Mouse (Mus musculus): ENCODE results near the gene R3hcc1l. TPM values are rescaled to one million over a fixed set of nuclear protein-coding genes. Genes with fewer than 3 reads are reported as not detected.

Gene R3hcc1l
- polyA plus RNA-seq, 2 experiments, result 7.8 to 12.2 TPM

GRCm38 (mm10) chr19:42510276-42511171, 8.0 kb upstream of the R3hcc1l start:
- Histone ChIP-seq H3K27ac (no peak overlapping the region), H3K4me1 (replicated peaks; ENCODE audit: control insufficient read depth in 2 of 2, insufficient read depth in 2 of 2, low read length in 1 of 2) (no peaks in the 10 kb centered on the region; a peak in 1 of 4 replicates), H3K4me2 (ENCODE audit: low read depth) (no peak overlapping the region), H3K36me3 (replicated peaks; ENCODE audit: control insufficient read depth, insufficient read depth, low read depth) (no peaks in the 10 kb centered on the region), H3K4me3 (ENCODE audit: insufficient read depth in 1 of 2, low read depth in 2 of 2, low read length in 2 of 2) (no peak overlapping the region), H3K9ac (replicated peaks) (no peak overlapping the region), H3K27me3 (ENCODE audit: control insufficient read depth, insufficient read depth, low read length) (no peaks in the 10 kb centered on the region), H3K9me3 (ENCODE audit: control insufficient read depth, low read length) (no peaks in the 10 kb centered on the region)
- peak; percentile 57 for ATAC-seq (ENCODE audit: insufficient read depth)
- DNase-seq (ENCODE audit: low read depth in 3 of 3, low spot score in 3 of 3), result no peak
- TF ChIP-seq EP300 (IDR thresholded peaks at IDR 0.05; ENCODE audit: low read depth) (no peak), CTCF (IDR thresholded peaks at IDR 0.05; ENCODE audit: low read depth) (0 out of 2 replicates have a peak, but pooled peaks have one; percentile 20)
- WGBS (ENCODE audit: insufficient replicate concordance), result 37% methylated on average over 16 of the region's 16 CpGs

GRCm38 (mm10) chr19:42515656-42516055, 2.9 kb upstream of the R3hcc1l start:
- no peaks in the 10 kb centered on the region for H3K27me3 ChIP-seq (ENCODE audit: control insufficient read depth, insufficient read depth, low read length)
- no peak for ATAC-seq (ENCODE audit: insufficient read depth)
- H3K36me3 ChIP-seq (replicated peaks; ENCODE audit: control insufficient read depth, insufficient read depth, low read depth), result no peaks in the 10 kb centered on the region
- H3K9ac ChIP-seq (replicated peaks), result no peak overlapping the region
- TF ChIP-seq CTCF (IDR thresholded peaks at IDR 0.05; ENCODE audit: low read depth) (no peak), EP300 (IDR thresholded peaks at IDR 0.05; ENCODE audit: low read depth) (no peak)
- DNase-seq (ENCODE audit: low read depth in 3 of 3, low spot score in 3 of 3), result no peak
- no peaks in the 10 kb centered on the region for H3K9me3 ChIP-seq (ENCODE audit: control insufficient read depth, low read length)
- no peak overlapping the region for H3K4me2 ChIP-seq (ENCODE audit: low read depth)
- no peak overlapping the region for H3K4me3 ChIP-seq (ENCODE audit: insufficient read depth in 1 of 2, low read depth in 2 of 2, low read length in 2 of 2)
- peaks cover 6 to 14% of the 10 kb centered on the region in 2 experiments; a peak in 3 of 4 replicates for H3K4me1 ChIP-seq (replicated peaks; ENCODE audit: control insufficient read depth in 2 of 2, insufficient read depth in 2 of 2, low read length in 1 of 2)
- whole genome bisulfite sequencing (ENCODE audit: insufficient replicate concordance), result 85% methylated on average over 8 of the region's 8 CpGs
- no peak overlapping the region for H3K27ac ChIP-seq

GRCm38 (mm10) chr19:42516121-42516520, 2.4 kb upstream of the R3hcc1l start:
- no peaks in the 10 kb centered on the region for H3K9me3 ChIP-seq (ENCODE audit: control insufficient read depth, low read length)
- no peak for DNase-seq (ENCODE audit: low read depth in 3 of 3, low spot score in 3 of 3)
- 74% methylated on average over 8 of the region's 8 CpGs for WGBS (ENCODE audit: insufficient replicate concordance)
- no peak overlapping the region for H3K4me2 ChIP-seq (ENCODE audit: low read depth)
- TF ChIP-seq EP300 (IDR thresholded peaks at IDR 0.05; ENCODE audit: low read depth) (no peak), CTCF (IDR thresholded peaks at IDR 0.05; ENCODE audit: low read depth) (no peak)
- H3K27me3 ChIP-seq (ENCODE audit: control insufficient read depth, insufficient read depth, low read length), result no peaks in the 10 kb centered on the region
- no peak overlapping the region for H3K4me3 ChIP-seq (ENCODE audit: insufficient read depth in 1 of 2, low read depth in 2 of 2, low read length in 2 of 2)
- no peak overlapping the region for H3K9ac ChIP-seq (replicated peaks)
- no peak for ATAC-seq (ENCODE audit: insufficient read depth)
- peaks cover 6 to 15% of the 10 kb centered on the region in 2 experiments; a peak in 3 of 4 replicates for H3K4me1 ChIP-seq (replicated peaks; ENCODE audit: control insufficient read depth in 2 of 2, insufficient read depth in 2 of 2, low read length in 1 of 2)
- H3K27ac ChIP-seq, result no peak overlapping the region
- H3K36me3 ChIP-seq (replicated peaks; ENCODE audit: control insufficient read depth, insufficient read depth, low read depth), result no peaks in the 10 kb centered on the region

- TF ChIP-seq EP300 (IDR thresholded peaks at IDR 0.05; ENCODE audit: low read depth) (no peak), CTCF (IDR thresholded peaks at IDR 0.05; ENCODE audit: low read depth) (no peak)
- H3K9ac ChIP-seq (replicated peaks), result no peak overlapping the region; the same call in 1 of the 2 replicates
- peaks cover 6 to 18% of the 10 kb centered on the region in 2 experiments; a peak in 3 of 4 replicates for H3K4me1 ChIP-seq (replicated peaks; ENCODE audit: control insufficient read depth in 2 of 2, insufficient read depth in 2 of 2, low read length in 1 of 2)
- peak overlapping the region; percentile 72 to 98 for H3K4me3 ChIP-seq (ENCODE audit: insufficient read depth in 1 of 2, low read depth in 2 of 2, low read length in 2 of 2)
- ATAC-seq (ENCODE audit: insufficient read depth) (no peak), DNase-seq (ENCODE audit: low read depth in 3 of 3, low spot score in 3 of 3) (no peak)
- H3K4me2 ChIP-seq (ENCODE audit: low read depth), result peak overlapping the region; percentile 77
- 17% methylated on average over 24 of the region's 24 CpGs for WGBS (ENCODE audit: insufficient replicate concordance)
- no peaks in the 10 kb centered on the region for H3K9me3 ChIP-seq (ENCODE audit: control insufficient read depth, low read length)
- H3K27ac ChIP-seq, result no peak overlapping the region
- no peaks in the 10 kb centered on the region for H3K36me3 ChIP-seq (replicated peaks; ENCODE audit: control insufficient read depth, insufficient read depth, low read depth)
- H3K27me3 ChIP-seq (ENCODE audit: control insufficient read depth, insufficient read depth, low read length), result no peaks in the 10 kb centered on the region
These were observed 471 bp upstream of the R3hcc1l start for GRCm38 (mm10) chr19:42517957-42518619.

- Histone ChIP-seq H3K4me1 (replicated peaks; ENCODE audit: control insufficient read depth in 2 of 2, insufficient read depth in 2 of 2, low read length in 1 of 2) (peaks cover 6 to 24% of the 10 kb centered on the region in 2 experiments; a peak in 3 of 4 replicates), H3K9ac (replicated peaks) (peak overlapping the region; percentile 98), H3K36me3 (replicated peaks; ENCODE audit: control insufficient read depth, insufficient read depth, low read depth) (no peaks in the 10 kb centered on the region), H3K27ac (no peak overlapping the region), H3K9me3 (ENCODE audit: control insufficient read depth, low read length) (no peaks in the 10 kb centered on the region), H3K27me3 (ENCODE audit: control insufficient read depth, insufficient read depth, low read length) (no peaks in the 10 kb centered on the region), H3K4me3 (ENCODE audit: insufficient read depth in 1 of 2, low read depth in 2 of 2, low read length in 2 of 2) (peak overlapping the region; percentile 86 to 98), H3K4me2 (ENCODE audit: low read depth) (peak overlapping the region; percentile 94)
- no peak for DNase-seq (ENCODE audit: low read depth in 3 of 3, low spot score in 3 of 3)
- no peak for ATAC-seq (ENCODE audit: insufficient read depth)
- TF ChIP-seq EP300 (IDR thresholded peaks at IDR 0.05; ENCODE audit: low read depth) (no peak), CTCF (IDR thresholded peaks at IDR 0.05; ENCODE audit: low read depth) (no peak)
- 41% methylated on average over 9 of the region's 9 CpGs for WGBS (ENCODE audit: insufficient replicate concordance)
These were observed 1.2 kb downstream of the R3hcc1l start for GRCm38 (mm10) chr19:42519760-42520159.

Data from liver, embryonic 14.5 days (tissue).